Mouse (Mus musculus): ENCODE results near the gene Pdzd8. TPM values are rescaled to one million over a fixed set of nuclear protein-coding genes. Genes with fewer than 3 reads are reported as not detected.
A peak's percentile ranks its signal among the peaks of the same experiment; 100 is the strongest.

Pdzd8 gene
- 10 to 100 TPM; 49.5 to 49.6 TPM for total RNA-seq (2021)

- DNase-seq: peak; percentile 89
- intact Hi-C loops (cut with DNase I): no loop called here
Observed at GRCm38 (mm10) chr19:59345658-59346283, at the start of gene Pdzd8. Gene Pdzd8, minus strand, starts transcription at chr19:59345780.

GRCm38 (mm10) chr19:59393777-59394441 is 48.3 kb upstream of the Pdzd8 start:
- intact Hi-C loops (cut with DNase I): no loop called here
- DNase-seq: peak; percentile 53

GRCm38 (mm10) chr19:59388847-59389606 is 43.4 kb upstream of the Pdzd8 start:
- intact Hi-C loops (cut with DNase I): no loop called here
- peak; percentile 76 for DNase-seq

- intact Hi-C loops (cut with DNase I): no loop called here
- DNase-seq: no peak
Observed at GRCm38 (mm10) chr19:59388399-59388798, 42.8 kb upstream of the Pdzd8 start.

- intact Hi-C loops (cut with DNase I): no loop called here
- DNase-seq: no peak
Observed at GRCm38 (mm10) chr19:59387178-59387577, 41.6 kb upstream of the Pdzd8 start.

- DNase-seq: no peak
- intact Hi-C loops (cut with DNase I): no loop called here
Observed at GRCm38 (mm10) chr19:59384582-59385495, 39.3 kb upstream of the Pdzd8 start.

- no peak for DNase-seq
- intact Hi-C loops (cut with DNase I): no loop called here
Observed at GRCm38 (mm10) chr19:59382416-59382917, 36.9 kb upstream of the Pdzd8 start.

GRCm38 (mm10) chr19:59379995-59380394 is 34.4 kb upstream of the Pdzd8 start:
- no peak for DNase-seq
- intact Hi-C loops (cut with DNase I): no loop called here

GRCm38 (mm10) chr19:59376481-59376880 is 30.9 kb upstream of the Pdzd8 start:
- intact Hi-C loops (cut with DNase I): no loop called here
- DNase-seq: no peak

- no peak for DNase-seq
- intact Hi-C loops (cut with DNase I): no loop called here
Observed at GRCm38 (mm10) chr19:59374940-59375339, 29.4 kb upstream of the Pdzd8 start.

GRCm38 (mm10) chr19:59372928-59373327 is 27.3 kb upstream of the Pdzd8 start:
- intact Hi-C loops (cut with DNase I): no loop called here
- DNase-seq: no peak

- DNase-seq: no peak
- intact Hi-C loops (cut with DNase I): no loop called here
Observed at GRCm38 (mm10) chr19:59371016-59371415, 25.4 kb upstream of the Pdzd8 start.

GRCm38 (mm10) chr19:59367892-59368291 is 22.3 kb upstream of the Pdzd8 start:
- intact Hi-C loops (cut with DNase I): no loop called here
- no peak for DNase-seq

GRCm38 (mm10) chr19:59366724-59367123 is 21.1 kb upstream of the Pdzd8 start:
- intact Hi-C loops (cut with DNase I): no loop called here
- DNase-seq: no peak

- DNase-seq: no peak
- intact Hi-C loops (cut with DNase I): no loop called here
Observed at GRCm38 (mm10) chr19:59363666-59364065, 18.1 kb upstream of the Pdzd8 start.

GRCm38 (mm10) chr19:59362646-59363045 is 17.1 kb upstream of the Pdzd8 start:
- intact Hi-C loops (cut with DNase I): no loop called here
- DNase-seq: no peak

- intact Hi-C loops (cut with DNase I): no loop called here
Observed at GRCm38 (mm10) chr19:59360486-59360896, 14.9 kb upstream of the Pdzd8 start.

GRCm38 (mm10) chr19:59359202-59359601 is 13.6 kb upstream of the Pdzd8 start:
- DNase-seq: no peak
- intact Hi-C loops (cut with DNase I): no loop called here

More at GRCm38 (mm10) chr19:59360486-59360896, 14.9 kb upstream of the Pdzd8 start:
- DNase-seq: no peak

- intact Hi-C loops (cut with DNase I): no loop called here
- no peak for DNase-seq
Observed at GRCm38 (mm10) chr19:59357878-59358277, 12.3 kb upstream of the Pdzd8 start.

GRCm38 (mm10) chr19:59356843-59357595 is 11.4 kb upstream of the Pdzd8 start:
- intact Hi-C loops (cut with DNase I): no loop called here
- no peak for DNase-seq

Measured in left cerebral cortex, postnatal 4 days (tissue).